Mouse (Mus musculus): ENCODE results near the gene Hspa14.

Gene Hspa14

DNA sequence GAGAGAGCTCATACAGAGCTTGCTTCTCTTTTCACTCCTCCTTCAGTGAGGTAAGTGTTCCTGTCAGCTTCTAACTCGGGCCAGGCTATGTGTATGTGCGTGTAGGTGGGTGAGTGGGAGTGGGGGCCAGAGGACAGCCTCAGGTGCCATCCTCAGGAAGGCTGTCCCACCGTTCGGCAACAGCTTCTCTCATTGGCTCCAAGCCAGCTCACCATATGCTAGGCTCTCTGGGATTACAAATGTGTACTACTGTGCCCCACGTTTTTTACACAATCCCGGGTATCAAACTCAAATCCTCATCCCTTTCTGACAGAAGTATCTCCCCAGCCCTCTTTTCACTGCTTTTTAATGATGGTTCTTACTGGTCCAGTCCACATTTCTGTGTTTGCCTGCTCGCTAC lies 68.4 kb downstream of the Hspa14 start:
- ATAC-seq (ENCODE audit: insufficient number of reproducible peaks, low FRiP score, low TSS enrichment), result no peak; the same call in 1 of the 2 replicates
